Mouse (Mus musculus): Measurements from ENCODE around the gene Taldo1.
A peak's percentile ranks its signal among the peaks of the same experiment; 100 is the strongest.

Gene Taldo1

DNA sequence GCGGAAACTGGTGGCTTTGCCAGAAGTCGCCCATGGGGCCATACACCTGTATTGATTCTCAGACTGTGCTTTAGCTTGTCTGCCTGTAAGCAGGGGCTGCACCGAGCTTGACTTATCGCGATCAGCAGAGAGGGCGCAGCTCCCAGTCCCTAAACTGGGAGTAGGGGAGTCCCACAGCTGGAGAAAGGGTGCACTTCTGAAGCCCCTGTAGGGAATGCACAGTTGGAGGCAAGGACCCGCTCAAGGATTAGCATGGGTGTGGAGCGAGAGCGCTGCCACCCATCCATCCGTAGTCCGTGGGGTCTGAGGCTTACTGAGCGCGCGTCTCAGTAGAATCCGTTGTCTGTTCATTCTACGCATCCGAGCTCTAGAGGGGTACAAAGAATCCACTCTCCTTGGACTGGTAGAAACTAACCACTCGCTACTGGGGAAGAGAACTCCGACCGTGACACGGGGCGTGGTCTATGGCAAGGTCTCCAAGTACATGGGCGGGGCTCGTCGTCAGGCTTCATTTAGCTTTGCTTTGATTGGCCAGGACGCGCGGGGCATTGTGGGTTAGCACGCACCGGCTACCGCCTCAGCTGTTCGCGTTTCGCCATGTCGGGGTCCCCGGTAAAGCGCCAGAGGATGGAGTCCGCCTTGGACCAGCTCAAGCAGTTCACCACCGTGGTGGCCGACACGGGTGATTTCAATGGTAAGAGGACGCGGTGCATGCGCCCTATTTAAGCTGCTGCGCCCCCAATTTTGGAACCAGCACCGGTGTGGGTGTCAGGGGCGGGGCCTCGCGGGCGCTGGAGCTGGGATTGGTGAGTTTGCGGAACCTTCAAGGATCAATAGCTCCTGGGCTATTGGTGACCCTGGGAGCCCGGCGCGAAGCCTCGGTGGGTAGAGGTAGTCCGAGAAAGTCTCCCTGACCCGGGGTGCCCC is at the start of gene Taldo1:
TSS of gene Taldo1 (plus strand) at position 575 of the 927 bp plus-strand sequence.
- peak; percentile 92 for DNase-seq

GRCm38 (mm10) chr7:141343230-141343629 is 48.8 kb upstream of the Taldo1 start:
- DNase-seq, result no peak

GRCm38 (mm10) chr7:141343696-141344095 is 48.3 kb upstream of the Taldo1 start:
- DNase-seq, result no peak

- DNase-seq, result no peak
These were observed 47.2 kb upstream of the Taldo1 start for GRCm38 (mm10) chr7:141344787-141345186.

- DNase-seq, result no peak
These were observed 40.9 kb upstream of the Taldo1 start for GRCm38 (mm10) chr7:141351061-141351460.

DNA sequence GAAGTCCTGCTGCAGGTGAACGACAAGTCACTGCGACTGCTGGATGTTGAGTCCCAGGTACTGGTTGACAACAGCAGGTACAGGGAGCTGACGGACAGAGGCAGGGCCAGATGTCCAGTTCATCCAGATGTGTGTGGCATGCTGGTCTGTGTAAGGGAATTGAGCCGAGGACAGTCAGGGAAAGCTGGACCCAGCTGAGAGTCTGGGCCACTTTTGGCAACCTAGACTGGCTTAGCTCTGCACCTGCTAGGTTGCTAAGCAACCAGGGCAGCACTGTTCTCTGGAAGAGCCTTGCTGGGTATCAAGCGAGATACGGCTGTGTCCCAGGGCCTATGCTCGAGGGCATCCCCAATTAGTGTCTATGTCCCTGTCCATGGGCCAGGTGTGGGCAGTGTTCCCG is 36.9 kb upstream of the Taldo1 start:
- no peak for DNase-seq

DNA sequence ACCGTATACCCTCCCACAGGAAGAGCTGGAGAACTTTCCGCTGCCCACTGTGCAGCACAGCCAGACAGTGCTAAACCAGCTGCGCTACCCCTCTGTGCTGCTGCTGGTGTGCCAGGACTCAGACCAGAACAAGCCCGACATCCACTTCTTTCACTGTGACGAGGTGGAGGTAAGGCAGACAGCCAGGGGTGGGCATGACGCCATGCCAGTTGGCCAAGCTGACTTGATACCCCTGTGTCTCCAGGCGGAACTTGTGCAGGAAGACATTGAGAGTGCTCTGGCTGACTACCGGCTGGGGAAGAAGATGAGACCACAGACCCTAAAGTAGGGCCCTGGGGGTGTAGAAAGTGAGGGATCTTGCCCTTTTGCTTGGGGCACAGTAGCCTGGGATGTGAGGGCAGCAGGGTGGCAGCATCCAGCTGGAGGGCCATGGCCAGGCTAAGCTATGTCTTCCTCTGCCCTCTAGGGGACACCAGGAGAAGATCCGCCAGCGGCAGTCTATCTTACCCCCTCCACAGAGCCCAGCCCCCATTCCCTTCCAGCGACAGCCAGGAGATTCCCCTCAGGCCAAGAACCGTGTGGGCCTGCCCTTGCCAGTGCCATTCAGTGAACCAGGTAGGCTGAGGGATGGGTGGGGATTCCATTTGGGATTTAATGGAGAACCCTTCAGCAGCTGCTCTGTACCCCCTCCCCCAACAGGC is 36.2 kb upstream of the Taldo1 start:
- no peak for DNase-seq

GRCm38 (mm10) chr7:141356971-141357370 is 35.0 kb upstream of the Taldo1 start:
- DNase-seq, result no peak

DNA sequence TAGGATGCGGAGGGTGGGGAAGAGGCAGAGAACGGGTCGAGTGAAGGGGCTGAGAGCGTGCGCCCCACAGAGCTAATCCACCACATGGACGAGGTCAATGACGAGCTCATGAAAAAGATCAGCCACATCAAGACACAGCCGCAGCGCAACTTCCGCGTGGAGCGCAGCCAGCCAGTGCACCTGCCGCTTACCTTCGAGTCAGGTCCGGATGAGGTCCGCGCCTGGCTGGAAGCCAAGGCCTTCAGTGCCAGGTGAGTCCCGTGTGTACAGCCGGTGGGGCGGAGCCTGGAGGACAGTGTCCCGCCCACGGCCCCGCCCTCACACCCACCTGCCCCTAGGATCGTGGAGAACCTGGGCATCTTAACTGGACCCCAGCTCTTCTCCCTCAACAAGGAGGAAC is 30.5 kb upstream of the Taldo1 start:
- DNase-seq, result no peak

DNA sequence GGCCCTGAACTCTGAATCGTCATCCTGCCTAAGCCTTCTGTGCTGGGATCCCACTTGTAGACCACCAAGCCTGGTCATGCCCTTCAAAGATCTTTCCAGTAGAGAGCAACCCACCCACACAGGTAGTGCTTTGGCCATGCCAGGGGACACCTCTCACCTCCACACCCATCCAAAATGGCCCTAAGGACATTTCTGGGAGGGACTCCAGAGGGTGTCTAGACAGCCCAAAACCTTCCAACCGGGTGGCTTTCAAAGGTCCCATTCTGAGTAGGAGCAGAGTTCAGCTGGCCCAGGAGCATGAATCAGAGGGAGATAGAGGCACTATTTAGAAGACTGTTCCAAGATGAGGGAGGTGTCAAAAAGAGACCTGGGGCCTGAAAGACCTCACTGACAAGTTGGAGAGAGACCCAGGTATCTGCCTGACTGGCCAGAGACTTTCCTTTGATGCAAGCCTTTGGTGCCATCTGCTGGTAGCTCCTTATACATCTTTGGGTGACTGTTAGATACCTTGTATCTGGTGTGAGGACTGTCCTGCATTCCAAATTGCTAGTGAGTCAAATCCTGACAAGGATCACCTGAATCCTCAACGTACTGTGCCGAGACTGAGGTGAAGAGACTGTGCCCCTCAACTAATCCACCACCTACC is 28.8 kb upstream of the Taldo1 start:
- DNase-seq, result peak; percentile 71

GRCm38 (mm10) chr7:141363752-141364125 is 28.3 kb upstream of the Taldo1 start:
- DNase-seq, result no peak

GRCm38 (mm10) chr7:141364349-141365048 is 27.5 kb upstream of the Taldo1 start:
- no peak for DNase-seq

DNA sequence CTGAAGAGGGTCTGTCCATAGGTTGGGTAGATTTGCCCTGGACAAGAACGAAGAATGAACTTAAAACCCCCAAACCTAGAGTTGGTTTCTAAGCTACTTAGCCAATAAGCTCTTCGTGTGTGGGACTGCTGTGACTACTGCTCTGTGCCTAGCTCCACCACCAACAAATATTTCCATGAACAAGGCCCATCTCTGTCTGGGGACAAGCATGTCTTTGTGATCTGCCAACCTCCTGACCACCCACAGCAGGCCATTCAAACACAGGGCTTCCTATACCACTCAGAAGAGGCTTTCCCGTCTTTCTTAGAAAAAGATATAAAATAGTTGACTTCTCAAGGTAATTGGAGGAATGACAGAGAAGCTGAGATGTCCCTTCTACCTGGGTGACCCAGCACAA is 27.0 kb upstream of the Taldo1 start:
- DNase-seq, result no peak

DNA sequence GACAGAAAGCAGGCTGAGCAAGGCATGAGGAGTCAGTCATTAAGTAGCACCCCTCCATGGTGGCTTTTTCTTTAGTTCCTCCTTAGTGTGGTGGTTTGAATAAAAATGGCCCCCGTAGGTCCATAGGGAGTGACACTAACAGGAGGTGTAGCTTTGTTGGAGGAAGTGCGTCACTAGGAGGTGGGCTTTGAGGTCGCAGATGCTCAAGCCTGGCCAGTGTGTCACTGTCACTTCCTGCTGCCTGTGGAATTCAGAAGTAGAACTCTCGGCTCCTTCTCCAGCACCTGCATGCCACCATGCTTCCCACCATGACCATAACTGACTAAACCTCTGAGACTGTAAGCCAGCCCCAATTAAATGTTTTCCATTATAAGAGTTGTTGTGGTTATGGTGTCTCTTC is 24.6 kb upstream of the Taldo1 start:
- no peak for DNase-seq

DNA sequence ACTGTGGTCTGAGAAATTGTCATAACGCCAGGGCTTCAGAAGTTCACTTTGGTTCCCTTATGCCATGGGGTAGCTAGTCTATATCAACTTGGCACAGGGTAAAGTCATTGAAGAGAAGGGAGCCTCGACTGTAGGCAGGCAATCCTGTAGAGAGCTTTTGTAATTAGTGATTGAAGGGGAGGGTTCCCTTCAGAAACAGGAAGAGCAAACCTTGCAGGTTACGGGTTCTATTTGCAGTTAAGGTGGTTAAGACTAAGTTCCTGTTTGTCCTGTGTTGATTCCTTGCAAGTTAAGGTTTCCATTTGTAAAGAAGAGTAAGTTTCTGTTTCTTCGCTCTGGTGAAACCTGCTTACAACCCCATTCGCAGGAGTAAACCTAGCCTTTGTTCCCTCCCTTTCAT is 22.1 kb upstream of the Taldo1 start:
- no peak for DNase-seq

DNA sequence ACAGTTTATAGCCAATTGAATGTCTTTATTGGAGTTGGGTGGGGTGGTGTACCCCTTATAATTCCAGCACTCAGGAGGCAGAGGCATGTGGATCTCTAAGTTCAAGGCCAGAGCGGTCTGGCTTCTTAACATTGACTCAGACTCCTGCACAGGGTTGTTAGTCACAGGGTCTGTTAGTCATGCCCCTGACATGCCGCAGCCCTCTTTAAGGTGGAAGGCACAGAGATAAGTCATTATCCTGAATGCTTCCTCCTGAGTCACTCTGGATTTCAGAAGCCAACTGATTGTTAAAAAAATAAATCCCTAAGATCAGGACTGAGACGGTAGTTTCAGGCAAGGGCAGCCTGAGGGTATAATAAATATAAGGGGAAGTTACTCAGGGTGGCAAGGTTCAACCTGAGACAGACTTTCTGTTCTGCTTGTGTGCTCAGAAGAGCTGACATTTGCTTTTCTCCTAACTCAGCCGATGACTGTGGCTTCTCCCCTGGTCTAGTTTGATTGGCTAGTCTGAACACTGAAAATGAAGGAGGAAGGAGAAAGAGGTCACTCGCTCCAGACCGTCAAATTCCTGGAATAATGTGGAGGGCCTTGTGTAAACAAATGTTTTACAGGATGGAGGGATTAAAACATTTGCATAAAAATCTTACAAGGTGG is 19.9 kb upstream of the Taldo1 start:
- DNase-seq, result no peak

DNA sequence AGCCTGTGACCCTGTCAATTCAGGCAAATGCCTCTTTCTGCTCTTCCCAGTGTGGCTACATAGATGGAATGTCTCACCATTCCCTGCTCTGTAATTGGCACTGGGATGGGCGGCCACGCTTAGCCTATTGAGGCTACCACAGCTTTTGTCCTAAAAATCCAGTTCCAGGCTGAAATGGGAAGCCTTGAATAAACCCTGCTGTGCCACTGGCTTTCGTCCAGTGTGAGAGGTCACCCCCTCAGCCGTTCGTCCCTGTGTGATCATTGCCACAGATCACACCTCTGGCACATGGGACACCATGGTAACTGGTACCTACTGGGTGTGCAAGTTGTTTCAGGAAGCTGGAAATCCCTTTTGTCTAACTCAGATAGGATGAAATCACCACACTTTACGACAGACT is 18.4 kb upstream of the Taldo1 start:
- DNase-seq, result no peak

GRCm38 (mm10) chr7:141374399-141374798 is 17.6 kb upstream of the Taldo1 start:
- DNase-seq, result no peak

GRCm38 (mm10) chr7:141379584-141379983 is 12.4 kb upstream of the Taldo1 start:
- DNase-seq, result no peak

- DNase-seq, result no peak
These were observed 10.7 kb upstream of the Taldo1 start for GRCm38 (mm10) chr7:141381068-141381835.

- DNase-seq, result no peak
These were observed 4.1 kb upstream of the Taldo1 start for GRCm38 (mm10) chr7:141387807-141388486.

Data from right cerebral cortex, postnatal 4 days (tissue).